Mouse (Mus musculus) midbrain, embryonic 16.5 days (tissue): ENCODE measurements at regions not wholly inside any gene's neighbourhood (a gene's known extent, or its start where the extent isn't known, plus 50 kb on each side); places are given as distances from the start of the nearest gene placed in this dataset.

ENCODE experiments used
- ATAC-seq: fragments of 200-750 bp; cut with Nextera tagmentation; 2 replicates; pipeline ENCODE4 v1.8.0; 2017; ENCODE audit warnings: moderate TSS enrichment
- H3K27ac ChIP-seq: fragments of 300-500 bp; sonication (generic); 2 replicates; pipeline ENCODE4 v1.5.1; 2014; ENCODE audit warnings: mild to moderate bottlenecking, low read length, mixed read lengths
- H3K27me3 ChIP-seq: fragments of 300-500 bp; sonication (generic); 2 replicates; pipeline ENCODE4 v1.6.1; 2014; ENCODE audit warnings: low read depth, low read length, mixed read lengths; ENCODE audit not compliant: control insufficient read depth, insufficient read depth
- H3K36me3 ChIP-seq: fragments of 300-500 bp; sonication (generic); 2 replicates; pipeline ENCODE4 v1.6.1; 2014; ENCODE audit warnings: mild to moderate bottlenecking, low read length, moderate library complexity, mixed read lengths; ENCODE audit not compliant: control insufficient read depth, insufficient read depth
- H3K4me1 ChIP-seq: fragments of 300-500 bp; sonication (generic); 2 replicates; pipeline ENCODE4 v1.6.1; 2014; ENCODE audit warnings: mild to moderate bottlenecking, low read length, mixed read lengths; ENCODE audit not compliant: control insufficient read depth, insufficient read depth
- H3K4me2 ChIP-seq: fragments of 300-500 bp; sonication (generic); 2 replicates; pipeline ENCODE4 v1.6.1; 2014; ENCODE audit warnings: mild to moderate bottlenecking, low read length, mixed read lengths
- H3K4me3 ChIP-seq: fragments of 300-500 bp; sonication (generic); 2 replicates; pipeline ENCODE4 v1.5.1; 2014; ENCODE audit warnings: low read depth, mild to moderate bottlenecking, low read length, moderate library complexity, mixed read lengths
- H3K9ac ChIP-seq: fragments of 300-500 bp; sonication (generic); 2 replicates; pipeline ENCODE4 v1.6.1; 2014; ENCODE audit warnings: low read depth, low read length, mixed read lengths
- H3K9me3 ChIP-seq: fragments of 300-500 bp; sonication (generic); replicated peaks from 2 replicates; pipeline ENCODE4 v1.6.1; 2014; ENCODE audit warnings: mild to moderate bottlenecking, low read length, mixed read lengths; ENCODE audit not compliant: control insufficient read depth, poor library complexity, severe bottlenecking
- WGBS: fragments of 180-500 bp; shearing (Covaris S2); extraction: QIAGEN DNeasy Blood & Tissue Kit; methylation state at CpG from one replicate; pipeline ENCODE4 v1.1.7; 2014; 5-methylcytosine and 5-hydroxymethylcytosine counted together

DNA sequence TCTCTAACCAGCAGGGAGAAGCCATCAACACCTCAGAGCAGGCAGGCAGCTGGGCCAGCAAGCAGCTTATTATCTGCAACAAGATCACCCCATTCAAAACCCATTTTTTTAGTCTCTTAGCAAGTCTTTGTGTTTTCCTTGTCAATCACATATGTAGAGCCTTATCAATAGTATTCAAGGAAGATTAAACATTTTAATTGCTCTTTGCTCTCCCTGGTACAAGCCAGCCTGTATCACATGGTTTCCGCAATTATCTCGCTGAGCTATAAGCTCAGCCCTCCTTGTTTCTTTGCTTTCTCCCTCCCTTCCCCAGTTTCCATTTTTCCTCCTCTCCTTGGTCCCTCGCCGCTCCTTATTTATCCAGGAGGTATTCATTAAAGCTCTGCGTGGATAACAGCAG is 259.9 kb upstream of the Gm10131 start:
- H3K4me3 ChIP-seq = no peak overlapping the region
- peak; percentile 61 for ATAC-seq
- H3K9me3 ChIP-seq = no peaks in the 10 kb centered on the region
- H3K27ac ChIP-seq = peak overlapping the region; percentile 44; the same call in 1 of the 2 replicates
- H3K36me3 ChIP-seq = no peaks in the 10 kb centered on the region
- WGBS = 36% methylated on average over 5 of the region's 5 CpGs
- peaks cover 17% of the 10 kb centered on the region for H3K4me1 ChIP-seq
- H3K4me2 ChIP-seq = no peak overlapping the region
- no peaks in the 10 kb centered on the region for H3K27me3 ChIP-seq
- no peak overlapping the region for H3K9ac ChIP-seq

- H3K27ac ChIP-seq = no peak overlapping the region
- H3K27me3 ChIP-seq = no peaks in the 10 kb centered on the region
- no peak overlapping the region for H3K4me3 ChIP-seq
- 73% methylated on average over 2 of the region's 2 CpGs for WGBS
- no peaks in the 10 kb centered on the region for H3K9me3 ChIP-seq
- no peak overlapping the region for H3K9ac ChIP-seq
- ATAC-seq = no peak
- no peaks in the 10 kb centered on the region for H3K36me3 ChIP-seq
- no peak overlapping the region for H3K4me2 ChIP-seq
- peaks cover 17% of the 10 kb centered on the region for H3K4me1 ChIP-seq
Observed at GRCm38 (mm10) chr8:34368556-34368955, 257.0 kb upstream of the Gm10131 start.

GRCm38 (mm10) chr8:34364446-34365035 is 253.0 kb upstream of the Gm10131 start:
- Histone ChIP-seq H3K4me1 (no peaks in the 10 kb centered on the region), H3K4me3 (no peak overlapping the region), H3K27ac (no peak overlapping the region), H3K4me2 (no peak overlapping the region), H3K36me3 (no peaks in the 10 kb centered on the region), H3K9me3 (no peaks in the 10 kb centered on the region), H3K27me3 (no peaks in the 10 kb centered on the region), H3K9ac (no peak overlapping the region)
- 81% methylated on average over 18 of the region's 18 CpGs for WGBS
- ATAC-seq = no peak

DNA sequence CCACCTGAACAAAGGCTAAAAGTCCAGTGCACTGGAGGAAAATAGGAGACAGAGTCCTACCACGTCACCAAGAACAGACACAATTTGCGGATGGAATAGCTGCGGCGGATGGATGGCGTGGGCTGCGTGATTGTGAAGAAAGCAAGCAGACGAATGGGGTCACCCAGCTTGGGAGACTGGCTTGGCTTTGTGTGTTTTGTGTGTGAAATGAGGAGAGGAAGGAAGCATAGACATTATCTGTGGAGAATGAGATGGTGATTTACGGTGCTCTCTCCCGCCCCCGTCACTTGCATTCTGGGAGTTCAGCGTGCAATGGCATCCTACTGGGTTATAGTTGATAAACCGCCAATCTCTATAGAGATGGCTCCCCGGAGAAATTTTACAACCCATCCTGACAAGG is 252.1 kb upstream of the Gm10131 start:
- Histone ChIP-seq H3K4me1 (no peaks in the 10 kb centered on the region), H3K27ac (no peak overlapping the region), H3K9ac (no peak overlapping the region), H3K9me3 (no peaks in the 10 kb centered on the region), H3K4me3 (no peak overlapping the region), H3K36me3 (no peaks in the 10 kb centered on the region), H3K4me2 (no peak overlapping the region), H3K27me3 (no peaks in the 10 kb centered on the region)
- 76% methylated on average over 13 of the region's 13 CpGs for WGBS
- no peak for ATAC-seq

DNA sequence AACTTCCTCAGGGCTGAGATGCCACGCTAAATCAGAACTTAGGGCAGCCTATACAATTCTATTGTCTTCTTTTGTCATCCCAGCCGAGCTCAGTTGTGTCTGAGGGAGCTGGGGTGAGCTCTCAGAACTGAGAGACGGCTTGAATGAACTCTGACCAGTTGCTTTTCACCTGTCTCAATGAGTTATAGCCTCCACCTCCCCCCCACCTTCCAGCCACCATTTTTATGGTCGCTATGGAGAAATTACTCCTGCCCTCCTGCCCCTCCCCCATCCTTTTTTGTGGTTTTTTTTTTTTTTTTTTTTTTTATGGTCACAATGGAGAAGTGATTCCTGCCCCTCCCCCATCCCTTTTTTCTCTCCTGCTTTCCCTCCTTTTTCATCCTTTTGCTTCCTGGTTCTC is 251.6 kb upstream of the Gm10131 start:
- H3K36me3 ChIP-seq = no peaks in the 10 kb centered on the region
- no peaks in the 10 kb centered on the region for H3K4me1 ChIP-seq
- WGBS = 43% methylated on average over 4 of the region's 4 CpGs
- ATAC-seq = no peak
- H3K4me3 ChIP-seq = no peak overlapping the region
- no peak overlapping the region for H3K9ac ChIP-seq
- H3K27ac ChIP-seq = no peak overlapping the region
- no peaks in the 10 kb centered on the region for H3K27me3 ChIP-seq
- no peaks in the 10 kb centered on the region for H3K9me3 ChIP-seq
- no peak overlapping the region for H3K4me2 ChIP-seq

DNA sequence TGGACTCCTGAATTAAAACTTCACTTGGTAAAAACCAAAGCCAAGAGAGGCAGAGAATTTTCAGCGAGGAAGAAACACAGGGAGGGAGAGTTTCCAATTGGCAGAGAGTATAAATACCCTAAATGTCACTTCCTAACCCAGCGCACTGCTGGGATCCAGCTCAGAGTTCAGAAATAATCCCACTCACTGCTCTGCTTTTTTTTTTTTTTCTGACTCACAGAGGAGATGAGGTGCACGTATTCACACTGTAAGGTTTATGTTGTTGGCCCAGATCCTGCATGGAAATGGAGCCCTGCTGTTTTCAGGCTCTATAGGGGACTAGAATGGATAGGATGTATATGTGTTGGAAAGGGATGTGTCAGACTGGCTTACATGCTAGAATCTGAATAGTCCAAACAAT is 249.8 kb upstream of the Gm10131 start:
- no peaks in the 10 kb centered on the region for H3K9me3 ChIP-seq
- H3K4me2 ChIP-seq = no peak overlapping the region
- WGBS = 85% methylated on average over 3 of the region's 3 CpGs
- no peak overlapping the region for H3K27ac ChIP-seq
- H3K27me3 ChIP-seq = no peaks in the 10 kb centered on the region
- H3K36me3 ChIP-seq = no peaks in the 10 kb centered on the region
- no peak overlapping the region for H3K9ac ChIP-seq
- H3K4me1 ChIP-seq = no peaks in the 10 kb centered on the region
- no peak overlapping the region for H3K4me3 ChIP-seq
- no peak for ATAC-seq

GRCm38 (mm10) chr8:34359776-34360175 is 248.2 kb upstream of the Gm10131 start:
- WGBS = 37% methylated on average over 2 of the region's 2 CpGs
- H3K27ac ChIP-seq = peak overlapping the region; percentile 63
- H3K9ac ChIP-seq = no peak overlapping the region
- H3K27me3 ChIP-seq = no peaks in the 10 kb centered on the region
- peak; percentile 60; the same call in 1 of the 2 replicates for ATAC-seq
- 0 out of 2 replicates have a peak, but pooled peaks cover 2% of the 10 kb centered on the region for H3K4me1 ChIP-seq
- H3K4me3 ChIP-seq = no peak overlapping the region
- no peaks in the 10 kb centered on the region for H3K36me3 ChIP-seq
- no peaks in the 10 kb centered on the region for H3K9me3 ChIP-seq
- H3K4me2 ChIP-seq = no peak overlapping the region

DNA sequence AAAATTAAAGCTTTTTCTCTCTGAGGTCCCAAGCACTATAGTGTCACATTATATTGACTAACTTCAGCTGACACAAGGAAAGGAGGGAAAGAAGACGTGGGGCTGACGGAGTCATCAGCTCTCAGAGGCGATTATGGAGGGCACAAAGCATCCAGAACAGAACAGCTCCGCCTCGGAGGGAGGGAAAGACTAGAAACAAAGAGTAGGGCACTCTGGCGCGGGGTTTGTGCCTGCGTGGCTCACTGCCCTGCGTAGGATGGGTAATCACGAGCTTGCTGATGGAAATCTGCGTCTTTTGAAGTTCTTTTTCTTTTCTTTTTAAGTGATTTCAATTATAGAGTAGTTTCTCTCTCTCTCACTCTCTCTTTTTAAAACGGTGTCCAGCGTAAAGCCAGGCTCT is 243.5 kb upstream of the Gm10131 start:
- H3K4me3 ChIP-seq = no peak overlapping the region
- no peak overlapping the region for H3K27ac ChIP-seq
- 0 out of 2 replicates have a peak, but pooled peaks cover 2% of the 10 kb centered on the region for H3K4me1 ChIP-seq
- H3K9ac ChIP-seq = no peak overlapping the region
- no peaks in the 10 kb centered on the region for H3K9me3 ChIP-seq
- H3K27me3 ChIP-seq = no peaks in the 10 kb centered on the region
- 35% methylated on average over 13 of the region's 13 CpGs for WGBS
- no peak for ATAC-seq
- H3K36me3 ChIP-seq = no peaks in the 10 kb centered on the region
- H3K4me2 ChIP-seq = no peak overlapping the region

- no peaks in the 10 kb centered on the region for H3K9me3 ChIP-seq
- WGBS = 34% methylated on average over 6 of the region's 6 CpGs
- H3K27me3 ChIP-seq = no peaks in the 10 kb centered on the region
- no peak overlapping the region for H3K27ac ChIP-seq
- no peak overlapping the region for H3K4me2 ChIP-seq
- no peaks in the 10 kb centered on the region for H3K36me3 ChIP-seq
- peak; percentile 28; the same call in 1 of the 2 replicates for ATAC-seq
- no peak overlapping the region for H3K9ac ChIP-seq
- H3K4me1 ChIP-seq = 0 out of 2 replicates have a peak, but pooled peaks cover 2% of the 10 kb centered on the region
- H3K4me3 ChIP-seq = no peak overlapping the region
Observed at GRCm38 (mm10) chr8:34353140-34353855, 241.8 kb upstream of the Gm10131 start.
